ENCODE assay signal across 20 mouse cellular contexts in genomic region chr9:65381017-65381590, GRCm38 (mm10). TPM values are rescaled to one million over a fixed set of nuclear protein-coding genes. Genes with fewer than 3 reads are reported as not detected.
"Had no signal": no experiment of that assay in that cellular context is flagged by ENCODE, and none has a peak within 500 bp of the region (broad histone marks: within the 10 kb centered on the region; RNA-seq: fewer than 3 reads in every experiment).

No protein-coding gene starts in this region.

- DNase-seq: kidney, adult 18-20 months; kidney, postnatal 14 days; left cerebral cortex, postnatal 4 days; midbrain, embryonic 14.5 days; retina, postnatal 1 day; right cerebral cortex, postnatal 4 days; thymus, postnatal 36 days had no signal

- H3K4me3 ChIP-seq: intestine, embryonic 15.5 days; kidney, embryonic 15.5 days; limb, embryonic 13.5 days; liver, embryonic 15.5 days; megakaryocyte, embryonic 14.5 days; neural tube, embryonic 13.5 days had no signal

- H3K27me3 ChIP-seq: kidney, embryonic 15.5 days; limb, embryonic 13.5 days; neural tube, embryonic 13.5 days had no signal

- ATAC-seq: intestine, embryonic 15.5 days had no signal

- H3K36me3 ChIP-seq: intestine, embryonic 15.5 days; liver, embryonic 15.5 days had no signal

- H3K27ac ChIP-seq: intestine, embryonic 15.5 days; kidney, embryonic 15.5 days; limb, embryonic 13.5 days; liver, embryonic 15.5 days; macrophage; neural tube, embryonic 13.5 days had no signal

- H3K4me2 ChIP-seq: intestine, embryonic 15.5 days; kidney, embryonic 15.5 days; limb, embryonic 13.5 days; liver, embryonic 15.5 days; neural tube, embryonic 13.5 days had no signal

- H3K9ac ChIP-seq: intestine, embryonic 15.5 days; kidney, embryonic 15.5 days; limb, embryonic 13.5 days; liver, embryonic 15.5 days; neural tube, embryonic 13.5 days had no signal

- H3K9me3 ChIP-seq: intestine, embryonic 15.5 days; kidney, embryonic 15.5 days; limb, embryonic 13.5 days; liver, embryonic 15.5 days; megakaryocyte, embryonic 14.5 days; neural tube, embryonic 13.5 days had no signal

- H3K4me1 ChIP-seq: limb, embryonic 13.5 days; liver, embryonic 15.5 days; neural tube, embryonic 13.5 days had no signal

RNA-seq across cellular contexts. Expression of gene Kbtbd13, which starts 10.3 kb away (rescaled TPM):
- total RNA-seq: monocyte, adult 5-6 weeks had no signal
- polyA plus RNA-seq: macrophage had no signal

RNA-seq across cellular contexts. Expression of gene Rasl12, which starts 17.2 kb away (rescaled TPM):
- polyA plus RNA-seq: macrophage had no signal

RNA-seq across cellular contexts. Expression of gene Ubap1l, which starts 20.3 kb away (rescaled TPM):
- total RNA-seq: monocyte, adult 5-6 weeks had no signal
- polyA plus RNA-seq: macrophage had no signal

RNA-seq across cellular contexts. Expression of gene Slc51b, which starts 41.7 kb away (rescaled TPM):
- total RNA-seq: layer of hippocampus, adult 8-10 months; layer of hippocampus, postnatal 14 days; left cerebral cortex, adult 18-20 months; left cerebral cortex, postnatal 10 days; left cerebral cortex, postnatal 4 days; monocyte, adult 5-6 weeks had no signal
- polyA plus RNA-seq: limb, embryonic 13.5 days; liver, embryonic 15.5 days; macrophage; midbrain, embryonic 14.5 days; neural tube, embryonic 13.5 days; spleen, adult 2 months had no signal
